In the genomic region with DNA sequence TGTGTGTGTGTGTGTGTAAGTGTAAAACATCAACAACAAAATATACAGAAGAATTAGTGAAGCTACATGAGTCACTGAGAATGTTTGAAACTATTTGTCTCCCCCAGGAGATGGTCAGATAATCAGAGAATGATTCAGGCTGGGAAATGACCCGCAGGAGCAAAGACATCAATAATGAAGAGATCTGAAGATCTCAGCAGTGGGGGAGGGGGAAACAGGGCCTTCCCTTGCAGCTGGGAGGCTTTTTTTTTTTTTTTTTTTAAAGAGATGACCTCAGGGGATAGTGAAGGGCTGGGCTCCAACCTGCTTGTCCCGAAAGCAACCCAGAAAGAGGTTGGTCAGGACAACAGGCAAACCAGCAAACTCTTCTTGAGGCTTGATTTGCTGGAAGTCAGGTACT, we compare ENCODE assay signal across 18 mouse cellular contexts. TPM values are rescaled to one million over a fixed set of nuclear protein-coding genes. Genes with fewer than 3 reads are reported as not detected.
DNase-seq lines count a peak whose midpoint lies in the region; ATAC-seq lines count a peak whose summit lies in the region.
"Had no signal": no experiment of that assay in that cellular context is flagged by ENCODE, and none has a peak within 500 bp of the region (broad histone marks: within the 10 kb centered on the region; RNA-seq: fewer than 3 reads in every experiment).

No protein-coding gene starts in this region.

- H3K4me1 ChIP-seq in forebrain, embryonic 10.5 days: no peaks in the 10 kb centered on the region
- H3K4me1 ChIP-seq: limb, embryonic 10.5 days; midbrain, embryonic 13.5 days had no signal

- H3K27me3 ChIP-seq in forebrain, embryonic 10.5 days (ENCODE audit: poor library complexity, severe bottlenecking): no peaks in the 10 kb centered on the region
- H3K27me3 ChIP-seq: midbrain, embryonic 13.5 days had no signal

- no peak overlapping the region for H3K27ac ChIP-seq in forebrain, embryonic 10.5 days
- H3K27ac ChIP-seq: limb, embryonic 10.5 days; midbrain, embryonic 13.5 days had no signal

- H3K4me3 ChIP-seq in forebrain, embryonic 10.5 days: no peak overlapping the region
- H3K4me3 ChIP-seq: limb, embryonic 10.5 days; midbrain, embryonic 13.5 days had no signal

- peak; percentile 51 for DNase-seq in adrenal gland, postnatal 14 days
- no peak for DNase-seq in adrenal gland, adult 18-20 months (ENCODE audit: low spot score in 2 of 2)
- peak; percentile 6 for DNase-seq in retina, embryonic 14.5 days (ENCODE audit: low spot score)
- DNase-seq in retina, postnatal 1 day: no peak
- peak; percentile 11 for DNase-seq in gastrocnemius, postnatal 10 days
- DNase-seq in forebrain, embryonic 10.5 days (ENCODE audit: extremely low spot score, low spot score): no peak
- DNase-seq in thymus, postnatal 4 days: no peak
- DNase-seq: cerebellum, adult 9-10 months; kidney, adult 18-20 months; kidney, postnatal 14 days; liver, postnatal 0 days; lung, postnatal 10 days; thymus, adult 2 months had no signal

- H3K9me3 ChIP-seq in forebrain, embryonic 10.5 days: no peaks in the 10 kb centered on the region
- H3K9me3 ChIP-seq: limb, embryonic 10.5 days; midbrain, embryonic 13.5 days had no signal

- no peak for ATAC-seq in CD4-positive, CD25-positive, alpha-beta regulatory T cell, adult 4 months
- ATAC-seq: forebrain, embryonic 16.5 days; liver, postnatal 0 days; midbrain, embryonic 13.5 days had no signal

- H3K36me3 ChIP-seq in forebrain, embryonic 10.5 days (replicated peaks): no peaks in the 10 kb centered on the region
- H3K36me3 ChIP-seq: limb, embryonic 10.5 days; midbrain, embryonic 13.5 days had no signal

- 54% methylated on average over 2 of the region's 2 CpGs for WGBS in forebrain, embryonic 10.5 days

RNA-seq across cellular contexts. Expression of a gene that starts 38.4 kb away (rescaled TPM):
- 11.7 and 13.5 TPM in 2 replicates for total RNA-seq in adrenal gland, postnatal 14 days (2021)
- 1 to 10 TPM; 5.4 to 7.3 TPM for total RNA-seq in adrenal gland, adult 18-20 months (2021)
- total RNA-seq in gastrocnemius, postnatal 10 days (2021): 10 to 100 TPM; 12.1 to 14.3 TPM
- 10 to 100 TPM; 31.3 to 31.6 TPM for polyA plus RNA-seq in CD4-positive, CD25-positive, alpha-beta regulatory T cell, adult 4 months (2017; shearing (Covaris generic))
- polyA plus RNA-seq in forebrain, embryonic 10.5 days (2016; fragmentation: Nextera tagmentation; extraction: Ambion mirVana): 11.6 and 13.2 TPM in 2 replicates

RNA-seq across cellular contexts. Expression of a gene that starts 54.7 kb away (rescaled TPM):
- total RNA-seq in adrenal gland, postnatal 14 days (2021): 18.2 and 24.5 TPM in 2 replicates
- total RNA-seq in adrenal gland, adult 18-20 months (2021): 10 to 100 TPM; 11.1 to 20.0 TPM
- 10 to 100 TPM; 13.9 to 21.3 TPM for total RNA-seq in gastrocnemius, postnatal 10 days (2021)
- polyA plus RNA-seq in CD4-positive, CD25-positive, alpha-beta regulatory T cell, adult 4 months (2017; shearing (Covaris generic)): 10 to 100 TPM; 37.5 to 40.4 TPM
- 35.9 and 41.4 TPM in 2 replicates for polyA plus RNA-seq in forebrain, embryonic 10.5 days (2016; fragmentation: Nextera tagmentation; extraction: Ambion mirVana)
- total RNA-seq: common myeloid progenitor, adult 5-6 weeks had no signal

Comparison
In these comparisons a context has a peak if more than half of its experiments do, and no peak if none do; other contexts are left out.
1. DNase-seq: peak in adrenal gland, postnatal 14 days (single experiment), retina, embryonic 14.5 days (single experiment) and gastrocnemius, postnatal 10 days (single experiment); none in adrenal gland, adult 18-20 months (0 of 2), retina, postnatal 1 day (single experiment), forebrain, embryonic 10.5 days (single experiment) and thymus, postnatal 4 days (single experiment).